Mouse (Mus musculus): Measurements from ENCODE around the gene Cep85l.

- TF ChIP-seq POLR2A (IDR thresholded peaks at IDR 0.05; ENCODE audit: extremely low read depth, insufficient read depth, low read length) (no peak), CTCF (IDR thresholded peaks at IDR 0.05; ENCODE audit: extremely low read depth, insufficient read depth, low read length) (no peak)
These were observed 34.2 kb downstream of the Cep85l start for GRCm38 (mm10) chr10:53345508-53345907.

Measured in cortical plate, adult 2 months (tissue).